Mouse (Mus musculus) midbrain, embryonic 14.5 days (tissue): ENCODE measurements around the gene Parvb. TPM values are rescaled to one million over a fixed set of nuclear protein-coding genes. Genes with fewer than 3 reads are reported as not detected.

Experiments used
- ATAC-seq: fragments of 200-750 bp; cut with Nextera tagmentation; 2 replicates; pipeline ENCODE4 v1.8.0; 2017; ENCODE audit warnings: moderate number of reproducible peaks, moderate library complexity; ENCODE audit not compliant: low FRiP score, low TSS enrichment
- DNase-seq: peaks from one replicate; pipeline ENCODE4 v3.0.0-alpha.2; 2015
- H3K27ac ChIP-seq: fragments of 300-500 bp; sonication (generic); replicated peaks from 2 replicates; pipeline ENCODE4 v1.5.1; 2014; ENCODE audit warnings: mild to moderate bottlenecking, low read depth, low read length, moderate library complexity
- H3K27me3 ChIP-seq: fragments of 300-500 bp; sonication (generic); 2 replicates; pipeline ENCODE4 v1.6.1; 2014; ENCODE audit warnings: low read length, control low read depth, mixed read lengths; ENCODE audit not compliant: control insufficient read depth, insufficient read depth
- H3K36me3 ChIP-seq: fragments of 300-500 bp; sonication (generic); 2 replicates; pipeline ENCODE4 v1.6.1; 2014; ENCODE audit warnings: low read length, control low read depth; ENCODE audit not compliant: control insufficient read depth, insufficient read depth
- H3K4me1 ChIP-seq: fragments of 300-500 bp; sonication (generic); 2 replicates; pipeline ENCODE4 v1.6.1; 2014; ENCODE audit warnings: mild to moderate bottlenecking, antibody characterized with exemption, low read length, control low read depth; ENCODE audit not compliant: control insufficient read depth, insufficient read depth
- H3K4me2 ChIP-seq: fragments of 300-500 bp; sonication (generic); 2 replicates; pipeline ENCODE4 v1.6.1; 2014; ENCODE audit warnings: mild to moderate bottlenecking, low read length, moderate library complexity
- H3K4me3 ChIP-seq: fragments of 300-500 bp; sonication (generic); replicated peaks from 2 replicates; pipeline ENCODE4 v1.5.1; 2014; ENCODE audit warnings: low read depth, low read length
- H3K9ac ChIP-seq: fragments of 300-500 bp; sonication (generic); replicated peaks from 2 replicates; pipeline ENCODE4 v1.6.1; 2014; ENCODE audit warnings: mild to moderate bottlenecking, low read length, moderate library complexity
- H3K9me3 ChIP-seq: fragments of 300-500 bp; sonication (generic); 2 replicates; pipeline ENCODE4 v1.6.1; 2016; ENCODE audit warnings: low read length, control low read depth, mixed read lengths; ENCODE audit not compliant: control insufficient read depth
- WGBS: fragments of 180-500 bp; shearing (Covaris S2); extraction: QIAGEN DNeasy Blood & Tissue Kit; methylation state at CpG from one replicate; pipeline ENCODE4 v1.1.7; 2014; 5-methylcytosine and 5-hydroxymethylcytosine counted together
- polyA plus RNA-seq: library from polyadenylated mRNA; unstranded; fragments of >200 nt; fragmentation: Nextera tagmentation; extraction: Ambion mirVana; gene quantifications from 2 replicates; pipeline ENCODE4 v1.2.1, GENCODE M21; 2014

The Parvb gene
- polyA plus RNA-seq, 1 experiment from 2014 or later = 4.9 TPM

DNA sequence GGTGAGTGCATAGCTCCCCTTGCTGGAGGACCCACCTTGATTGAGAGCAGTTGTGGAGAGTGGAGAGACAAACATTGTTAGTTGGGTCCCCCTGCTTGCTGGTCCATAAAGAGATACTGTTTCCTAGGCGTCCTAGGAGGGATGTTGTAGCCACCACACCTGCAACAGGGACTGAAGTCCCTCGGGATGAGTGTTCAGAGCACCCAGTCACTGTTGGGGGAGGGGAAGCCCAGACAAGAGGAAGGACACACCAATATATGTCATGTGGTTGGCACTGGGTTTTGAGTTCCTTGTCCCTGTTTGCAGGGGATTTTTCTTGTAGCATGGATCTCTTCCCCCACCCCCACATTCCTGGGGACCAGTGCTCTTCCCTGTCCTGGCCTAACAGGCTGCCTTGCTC is 109.1 kb downstream of the Parvb start:
- Histone ChIP-seq H3K9ac (no peak overlapping the region), H3K9me3 (no peaks in the 10 kb centered on the region), H3K27me3 (no peaks in the 10 kb centered on the region), H3K27ac (no peak overlapping the region), H3K4me2 (no peak overlapping the region), H3K4me3 (no peak overlapping the region), H3K4me1 (peaks cover 7% of the 10 kb centered on the region; the same call in 1 of the 2 replicates), H3K36me3 (no peaks in the 10 kb centered on the region)
- WGBS = 73% methylated on average over 2 of the region's 2 CpGs
- DNase-seq (no peak), ATAC-seq (no peak)

DNA sequence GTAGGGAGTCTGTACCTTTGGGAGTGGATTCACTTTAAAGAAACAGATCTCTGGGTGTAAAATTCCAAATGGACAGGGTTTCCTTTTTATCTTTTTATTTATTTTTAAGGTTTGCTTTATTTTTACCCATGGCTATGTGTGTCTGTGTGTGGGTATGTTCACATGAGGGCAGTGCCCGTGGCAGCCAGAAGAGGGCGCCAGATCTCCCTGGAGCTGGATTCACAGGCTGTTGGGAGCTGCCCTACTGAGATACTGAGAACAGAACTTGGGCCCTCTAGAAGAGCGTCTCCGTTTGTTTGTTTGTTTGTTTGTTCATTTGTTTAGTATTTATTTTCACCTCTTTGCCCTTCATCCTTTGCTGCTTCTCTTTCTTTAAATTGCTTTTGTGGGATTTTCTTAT is 116.9 kb downstream of the Parvb start:
- Histone ChIP-seq H3K9me3 (0 out of 2 replicates have a peak, but pooled peaks cover 4% of the 10 kb centered on the region), H3K4me2 (no peak overlapping the region), H3K27me3 (no peaks in the 10 kb centered on the region), H3K4me3 (no peak overlapping the region), H3K4me1 (peaks cover 13% of the 10 kb centered on the region; the same call in 1 of the 2 replicates), H3K27ac (no peak overlapping the region), H3K36me3 (no peaks in the 10 kb centered on the region), H3K9ac (no peak overlapping the region)
- no peak for DNase-seq
- 97% methylated on average over 4 of the region's 4 CpGs for WGBS
- ATAC-seq = no peak

DNA sequence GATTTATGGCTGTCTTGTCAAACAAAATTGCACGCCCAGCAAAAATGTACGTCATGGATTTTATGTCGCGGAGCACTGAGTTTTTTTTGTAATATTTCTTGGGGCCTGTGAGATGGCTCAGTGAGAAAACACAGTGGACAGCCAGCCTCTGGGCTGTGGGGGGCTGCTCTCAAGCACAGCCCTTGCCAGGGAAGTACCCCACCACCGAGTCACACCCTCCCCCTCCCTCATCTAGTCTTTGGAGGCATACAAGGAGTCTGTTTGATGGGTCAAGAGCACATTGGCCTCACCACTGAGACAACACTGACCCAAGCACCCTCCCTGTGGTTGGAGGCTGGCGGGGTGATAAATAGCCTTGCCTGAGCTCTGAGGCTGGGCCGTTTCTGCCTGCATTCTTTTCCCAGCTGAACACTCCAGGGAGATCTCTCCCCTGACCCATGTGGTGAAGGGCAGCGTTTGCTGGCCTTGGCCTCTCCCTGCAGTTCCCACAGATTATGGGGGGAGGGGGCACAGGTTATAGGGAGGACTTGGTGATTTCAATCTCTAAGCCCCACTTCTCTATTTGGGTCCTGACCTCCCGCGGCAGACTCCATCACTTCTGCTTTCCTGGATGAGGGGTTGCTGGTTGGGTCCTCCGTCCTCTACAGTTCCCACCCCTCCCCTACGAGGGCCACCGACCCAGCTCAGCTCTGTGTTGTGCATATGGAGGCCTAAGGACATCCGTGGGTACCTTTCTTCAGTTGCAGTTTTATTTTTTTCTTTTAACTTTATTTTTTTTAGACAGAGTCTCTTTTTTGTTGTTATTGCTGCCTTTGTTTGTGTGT is 118.3 kb downstream of the Parvb start:
- no peak overlapping the region for H3K4me2 ChIP-seq
- 0 out of 2 replicates have a peak, but pooled peaks cover 4% of the 10 kb centered on the region for H3K9me3 ChIP-seq
- no peak overlapping the region for H3K9ac ChIP-seq
- no peaks in the 10 kb centered on the region for H3K36me3 ChIP-seq
- H3K27me3 ChIP-seq = no peaks in the 10 kb centered on the region
- no peak for DNase-seq
- 63% methylated on average over 14 of the region's 14 CpGs for WGBS
- no peak overlapping the region for H3K4me3 ChIP-seq
- peak overlapping the region; percentile 16; the same call in 1 of the 2 replicates for H3K27ac ChIP-seq
- peaks cover 13% of the 10 kb centered on the region; the same call in 1 of the 2 replicates for H3K4me1 ChIP-seq
- no peak for ATAC-seq

DNA sequence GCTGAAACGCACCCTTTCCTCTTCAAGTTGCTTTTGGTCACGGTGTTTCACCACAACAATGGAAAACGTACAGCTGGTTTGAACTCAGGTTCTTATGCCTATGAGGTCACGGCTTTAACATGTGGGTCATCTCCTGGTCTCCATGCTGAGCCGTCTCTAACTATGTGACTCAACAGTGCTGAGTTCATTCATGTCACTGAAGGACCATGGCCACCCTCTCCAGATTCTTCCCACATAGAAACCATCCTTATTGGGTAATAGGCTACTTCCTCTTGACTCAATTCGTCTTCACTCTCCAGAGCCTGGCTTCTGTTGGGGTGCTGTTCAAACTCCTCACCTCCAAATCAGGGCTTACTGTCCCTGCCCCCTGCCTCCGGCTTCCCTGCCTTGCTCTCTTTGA is 119.5 kb downstream of the Parvb start:
- Histone ChIP-seq H3K36me3 (no peaks in the 10 kb centered on the region), H3K4me2 (no peak overlapping the region), H3K27ac (no peak overlapping the region), H3K9me3 (0 out of 2 replicates have a peak, but pooled peaks cover 4% of the 10 kb centered on the region), H3K4me3 (no peak overlapping the region), H3K4me1 (0 out of 2 replicates have a peak, but pooled peaks cover 9% of the 10 kb centered on the region), H3K27me3 (no peaks in the 10 kb centered on the region), H3K9ac (no peak overlapping the region)
- WGBS = 85% methylated on average over 7 of the region's 7 CpGs
- DNase-seq (no peak), ATAC-seq (no peak)

DNA sequence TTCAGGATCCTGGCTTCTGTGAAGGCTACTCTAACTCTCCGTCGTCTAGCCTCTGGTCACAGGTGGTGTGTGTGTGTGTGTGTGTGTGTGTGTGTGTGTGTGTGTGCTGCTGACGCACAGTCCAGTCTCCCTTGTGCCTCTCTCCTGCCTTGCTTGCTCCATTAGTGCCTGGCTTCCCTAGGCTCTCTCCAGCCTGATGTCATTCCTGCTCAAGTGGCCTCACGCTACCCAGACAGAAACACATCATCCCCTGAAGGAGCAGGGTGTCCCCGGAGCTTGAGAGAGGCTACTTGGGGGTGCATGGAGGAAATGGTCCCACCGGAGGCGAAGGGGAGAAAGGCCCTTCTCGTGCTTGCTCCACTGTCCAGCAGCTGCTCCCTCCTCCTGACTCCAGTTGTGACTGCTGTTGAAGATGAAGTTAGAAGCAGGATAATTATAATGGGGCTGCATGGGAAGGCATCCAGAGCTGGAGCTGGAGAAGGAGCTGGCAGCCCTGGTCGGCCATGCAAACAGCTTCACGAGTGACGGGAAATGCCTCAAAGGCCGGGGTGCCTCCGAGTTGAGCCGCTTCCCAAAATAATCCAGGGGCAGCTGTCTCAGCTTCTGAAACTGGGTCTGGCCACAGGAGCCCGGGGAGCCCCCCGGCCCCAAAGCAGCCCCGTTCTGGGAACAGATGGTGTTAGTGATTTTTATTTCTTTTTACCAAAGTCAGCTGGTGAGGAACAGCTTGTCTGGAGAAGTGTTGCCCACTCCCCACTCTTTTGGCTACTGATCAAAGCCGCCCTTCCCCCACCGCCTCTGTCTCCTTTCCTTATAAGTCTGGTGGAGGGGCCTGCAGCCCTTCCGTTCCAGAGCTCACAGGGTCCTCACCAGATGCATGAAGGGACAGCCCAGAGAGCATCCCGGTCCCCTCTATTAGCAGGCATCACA is 120.3 kb downstream of the Parvb start:
- ATAC-seq (no peak), DNase-seq (peak; percentile 40)
- 58% methylated on average over 21 of the region's 21 CpGs for WGBS
- H3K27me3 ChIP-seq = no peaks in the 10 kb centered on the region
- no peak overlapping the region for H3K4me3 ChIP-seq
- H3K4me1 ChIP-seq = 0 out of 2 replicates have a peak, but pooled peaks cover 9% of the 10 kb centered on the region
- H3K4me2 ChIP-seq = no peak overlapping the region
- H3K9me3 ChIP-seq = 0 out of 2 replicates have a peak, but pooled peaks cover 4% of the 10 kb centered on the region
- H3K9ac ChIP-seq = no peak overlapping the region
- H3K36me3 ChIP-seq = no peaks in the 10 kb centered on the region
- 0 out of 2 replicates have a peak overlapping the region, but pooled peaks have one; percentile 20 for H3K27ac ChIP-seq

DNA sequence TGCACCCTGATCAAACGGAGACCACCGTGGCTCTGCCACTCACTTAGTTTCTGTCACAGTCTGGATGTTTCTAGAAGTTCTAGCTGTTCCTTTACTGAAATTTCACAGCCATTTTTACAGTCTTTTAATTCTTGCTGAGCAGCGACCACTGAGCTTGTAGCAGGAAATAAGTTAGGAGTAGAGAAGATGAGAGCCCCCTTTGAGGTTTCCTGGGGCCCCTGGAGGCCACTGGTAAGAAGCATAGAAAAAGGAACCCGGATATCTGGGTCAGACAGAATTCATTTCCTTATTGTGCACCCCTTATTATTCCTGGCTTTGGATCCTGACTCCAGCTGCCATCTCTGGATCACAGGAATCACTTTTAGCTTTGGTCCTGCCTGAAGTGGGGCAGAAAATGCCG is 123.2 kb downstream of the Parvb start:
- Histone ChIP-seq H3K4me3 (no peak overlapping the region), H3K4me1 (peaks cover 12% of the 10 kb centered on the region), H3K36me3 (no peaks in the 10 kb centered on the region), H3K27ac (no peak overlapping the region), H3K27me3 (no peaks in the 10 kb centered on the region), H3K9ac (no peak overlapping the region), H3K9me3 (no peaks in the 10 kb centered on the region), H3K4me2 (no peak overlapping the region)
- no peak for DNase-seq
- ATAC-seq = no peak
- WGBS = 78% methylated on average over 5 of the region's 5 CpGs

DNA sequence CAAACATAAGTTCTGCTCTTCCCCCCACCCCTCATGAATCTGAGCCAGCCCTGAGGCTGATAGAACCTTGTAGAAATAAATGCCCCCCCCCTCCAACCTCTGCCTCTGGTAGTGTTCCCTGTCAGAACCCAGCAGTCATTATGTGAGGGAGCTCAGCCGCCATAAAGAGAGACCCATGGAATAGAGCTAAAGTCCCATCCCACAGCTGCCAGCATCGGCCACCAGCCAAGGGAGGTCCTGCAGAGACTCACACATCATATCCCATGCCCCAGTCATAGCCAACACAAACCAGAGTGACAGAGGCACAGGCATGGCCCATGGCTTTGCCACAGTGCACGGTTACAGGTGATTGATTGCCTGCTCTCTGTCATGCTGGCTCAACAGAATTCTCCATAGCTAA is 132.9 kb downstream of the Parvb start:
- H3K9me3 ChIP-seq = no peaks in the 10 kb centered on the region
- H3K27me3 ChIP-seq = no peaks in the 10 kb centered on the region
- DNase-seq = no peak
- no peak overlapping the region for H3K9ac ChIP-seq
- no peak overlapping the region for H3K27ac ChIP-seq
- no peaks in the 10 kb centered on the region for H3K36me3 ChIP-seq
- H3K4me2 ChIP-seq = no peak overlapping the region
- ATAC-seq = no peak
- H3K4me1 ChIP-seq = peaks cover 16% of the 10 kb centered on the region
- 92% methylated on average over 3 of the region's 3 CpGs for WGBS
- no peak overlapping the region for H3K4me3 ChIP-seq
